Mouse (Mus musculus): ENCODE data around the gene Rfx2.

GRCm38 (mm10) chr17:56762769-56763731 is 67.8 kb downstream of the Rfx2 start:
- peak; percentile 100 for TF ChIP-seq CTCF (IDR thresholded peaks at IDR 0.05; ENCODE audit: low read depth)
- TF ChIP-seq EP300 (IDR thresholded peaks at IDR 0.05; ENCODE audit: low read depth) = no peak
